Mouse (Mus musculus) layer of hippocampus, postnatal 14 days (tissue): Measurements from ENCODE around the gene Ddc. TPM values are rescaled to one million over a fixed set of nuclear protein-coding genes. Genes with fewer than 3 reads are reported as not detected.
A peak's percentile ranks its signal among the peaks of the same experiment; 100 is the strongest.

Experiments
- DNase-seq, 2 experiments: peaks; one replicate each; pipeline ENCODE4 v3.0.0; 2021 to 2022; ENCODE audit warnings: low spot score in 2 of 2, mixed read lengths in 1 of 2
- total RNA-seq, 2 experiments: library from RNA; stranded (reverse); gene quantifications; 2 replicates each; pipeline ENCODE4 v1.2.3; 2021

Ddc gene
- total RNA-seq, 2 experiments from 2014 or later: 11.9 to 15.0 TPM

DNA sequence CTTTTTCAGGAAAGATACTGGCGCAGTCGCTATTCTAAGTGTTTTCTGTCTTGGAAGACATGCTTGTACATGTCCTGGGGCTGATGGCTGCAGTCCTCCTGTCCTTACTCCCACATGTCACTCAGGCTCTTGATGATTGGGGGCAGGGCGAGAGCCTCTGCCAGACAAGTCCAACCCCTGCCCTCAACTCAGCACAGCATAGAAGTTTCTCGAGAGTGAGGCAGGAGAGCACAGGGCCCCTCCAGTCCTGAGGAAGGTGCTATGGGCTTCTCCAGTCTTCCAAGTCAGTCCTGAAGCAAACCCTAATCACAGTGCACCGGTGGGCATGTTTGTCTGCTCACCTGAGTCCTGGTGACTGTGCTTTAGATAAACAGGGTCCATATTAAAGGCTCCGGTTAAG, 69.2 kb downstream of the Ddc start:
- no peak for DNase-seq

DNA sequence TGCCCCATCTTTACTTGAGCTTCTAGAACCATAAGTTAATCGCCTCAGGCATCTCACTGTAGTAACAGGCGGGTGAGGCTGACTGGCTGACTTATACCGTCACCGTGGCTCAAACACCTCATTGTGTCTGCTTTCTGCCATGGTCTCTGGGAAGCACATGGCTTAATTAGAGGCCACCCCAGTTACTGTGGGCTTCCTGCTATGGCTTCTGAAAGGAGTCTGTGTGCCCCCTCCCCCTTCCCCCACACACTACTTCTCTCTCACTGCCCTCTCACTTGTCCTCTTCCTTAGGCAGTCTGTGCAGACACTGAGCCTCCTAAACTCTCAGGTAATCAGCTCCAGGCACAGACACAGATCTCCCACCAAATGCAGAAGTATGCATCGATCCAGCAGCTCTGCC, 69.7 kb downstream of the Ddc start:
- no peak for DNase-seq

DNA sequence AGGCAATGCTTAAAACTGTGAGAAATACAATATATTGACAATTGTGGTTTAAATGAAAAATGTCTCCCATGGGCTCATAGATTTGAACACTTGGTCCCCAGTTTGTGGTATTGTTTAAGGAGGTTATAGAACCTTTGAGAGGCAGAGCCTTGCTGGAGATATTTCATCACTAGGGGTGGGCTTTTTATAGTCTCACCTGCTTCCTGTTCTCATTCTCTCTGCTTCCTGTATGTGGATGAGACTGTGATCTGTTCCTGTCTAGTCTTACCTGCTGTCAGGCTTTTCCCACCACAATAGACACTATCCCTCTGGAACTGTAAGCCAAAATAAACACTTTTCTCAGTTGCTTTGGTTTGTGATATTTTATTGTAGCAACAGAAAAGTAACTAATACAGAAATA, 71.5 kb downstream of the Ddc start:
- DNase-seq: no peak

DNA sequence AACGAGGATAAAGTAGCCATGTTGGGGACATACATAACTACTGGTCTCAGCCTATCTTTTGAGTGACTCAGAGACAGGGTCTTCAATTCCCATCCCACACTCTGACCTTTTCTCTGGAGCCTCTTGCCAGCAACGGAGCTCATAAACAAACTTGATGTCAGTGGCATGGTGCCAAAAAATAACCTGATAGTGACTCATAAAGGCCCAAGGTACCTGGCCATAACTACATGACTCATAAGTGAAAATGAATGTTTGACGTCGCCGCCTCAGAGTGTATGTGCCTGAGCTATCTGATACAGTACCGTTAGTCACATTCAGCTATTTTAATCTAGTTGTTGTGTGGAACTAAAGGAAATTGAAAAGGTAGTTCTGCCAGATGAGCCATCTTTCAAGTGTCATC, 72.3 kb downstream of the Ddc start:
- DNase-seq: no peak

DNA sequence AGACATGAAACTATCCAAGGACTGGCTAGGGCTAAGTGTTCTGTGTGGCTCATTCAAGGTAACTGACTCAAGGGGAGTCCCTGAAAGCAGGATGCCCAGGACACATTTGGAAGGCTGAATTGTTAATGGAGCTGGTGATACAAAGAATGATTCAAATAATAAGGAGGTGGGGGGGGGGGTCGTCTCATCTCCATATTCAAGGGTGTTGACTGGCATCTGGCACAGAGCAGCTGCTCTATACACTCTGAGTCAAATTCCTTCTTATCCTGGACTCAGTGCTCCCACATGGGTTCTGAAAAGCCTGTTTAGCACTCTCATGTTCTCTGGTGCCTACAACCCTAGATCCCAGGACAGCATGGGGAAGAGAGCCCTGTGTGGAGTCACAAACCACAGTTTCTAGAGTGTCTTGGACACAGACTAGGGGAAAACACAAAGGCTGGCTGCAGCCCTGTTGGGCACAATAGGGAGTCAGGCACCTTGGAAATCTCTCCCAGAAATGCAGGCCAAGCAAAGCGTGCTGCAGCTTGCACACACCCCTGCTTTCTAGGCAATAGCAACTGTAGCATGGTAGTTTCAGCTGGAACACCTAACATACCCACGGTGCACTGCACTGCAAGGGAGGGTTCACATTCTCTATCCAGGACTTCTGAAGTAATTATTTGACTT, 72.8 kb downstream of the Ddc start:
- no peak for DNase-seq

DNA sequence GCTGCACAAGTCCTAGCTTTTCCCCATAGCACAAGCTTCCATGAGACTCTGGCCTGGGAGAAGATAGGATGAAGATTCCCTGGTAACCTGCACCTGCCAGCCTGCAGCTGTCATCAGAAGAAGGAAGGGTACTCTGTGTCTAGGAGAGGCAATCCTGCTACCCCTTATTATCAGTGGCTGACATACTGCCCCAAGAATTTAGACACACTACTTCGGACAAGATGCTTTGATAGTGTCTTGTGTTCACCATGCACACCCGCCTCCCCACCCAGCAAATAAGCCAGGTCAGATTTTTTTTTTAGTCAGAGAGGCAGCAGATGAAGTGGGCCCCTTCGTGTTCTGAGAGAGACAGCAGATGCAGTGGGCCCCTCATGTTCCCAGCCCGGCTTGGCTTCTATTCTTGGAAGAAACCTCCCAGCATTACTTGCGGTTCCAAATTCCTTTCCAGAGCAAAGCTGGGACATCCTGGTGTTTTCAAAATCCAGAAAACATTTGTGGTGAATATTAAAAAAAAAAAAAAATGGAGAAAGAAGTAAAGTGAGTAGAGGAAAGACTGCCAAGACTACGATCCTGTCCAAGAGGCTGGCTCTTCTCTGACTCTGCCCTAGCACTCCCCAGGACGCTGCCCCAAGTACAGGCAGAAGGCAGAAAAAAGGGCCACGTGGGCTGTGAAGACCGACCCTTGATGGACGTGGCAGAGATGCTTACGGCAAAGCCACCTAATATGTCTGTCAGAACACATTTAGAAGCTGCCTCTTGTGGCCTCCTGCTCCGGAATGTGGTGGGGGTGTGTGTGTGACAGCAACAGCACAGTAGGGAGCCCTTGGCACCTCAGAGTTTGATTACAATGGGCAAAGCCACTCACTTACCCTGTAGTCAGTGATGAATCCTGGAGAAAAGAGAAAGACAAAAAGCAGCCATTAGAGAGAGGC, 73.7 kb downstream of the Ddc start:
- DNase-seq: peak in 1 of 2 experiments; percentile 22

DNA sequence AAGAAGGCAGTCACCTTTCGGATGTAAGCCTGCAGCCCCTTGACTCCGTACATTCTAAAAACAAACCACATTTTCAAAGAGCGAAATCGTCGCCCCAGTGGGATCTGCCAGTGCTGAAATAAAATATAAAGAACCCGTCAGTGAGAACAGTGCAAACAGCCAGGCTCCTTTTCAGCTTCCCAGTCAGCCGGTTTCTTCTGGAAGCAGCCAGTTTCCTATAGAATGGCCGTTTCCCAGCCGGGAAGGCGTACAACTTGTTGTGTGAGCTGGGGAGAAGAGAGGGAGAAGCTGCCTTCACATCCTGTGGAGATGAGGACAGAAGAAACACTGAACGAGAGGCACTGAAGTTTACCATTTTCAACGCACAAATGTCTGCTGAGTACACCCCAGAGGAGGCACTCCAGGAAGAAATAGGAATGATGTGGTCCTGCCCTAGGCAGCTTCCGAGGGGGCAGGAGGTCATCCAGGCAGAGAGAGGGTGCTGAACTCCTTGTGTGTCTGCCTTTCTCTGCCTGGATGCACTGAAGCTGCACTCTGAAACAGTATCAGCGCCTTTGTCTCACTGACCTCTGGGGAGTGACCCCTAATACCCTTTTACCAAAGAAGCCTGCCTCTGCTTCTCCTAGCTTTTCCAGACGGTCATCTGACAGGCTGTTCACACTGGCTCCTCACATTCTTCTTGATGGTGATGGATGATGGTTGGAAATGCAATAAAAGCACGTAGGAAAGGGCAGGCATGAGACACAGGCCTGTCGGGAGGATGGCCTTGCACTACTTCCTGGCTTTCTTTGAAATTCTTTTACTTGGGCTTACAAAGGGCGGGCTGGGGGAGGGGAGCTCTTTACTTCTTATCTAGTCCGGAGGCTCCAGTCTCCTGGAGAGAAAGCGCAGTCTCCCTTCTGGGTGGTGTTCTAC, 75.5 kb downstream of the Ddc start:
- DNase-seq: no peak

DNA sequence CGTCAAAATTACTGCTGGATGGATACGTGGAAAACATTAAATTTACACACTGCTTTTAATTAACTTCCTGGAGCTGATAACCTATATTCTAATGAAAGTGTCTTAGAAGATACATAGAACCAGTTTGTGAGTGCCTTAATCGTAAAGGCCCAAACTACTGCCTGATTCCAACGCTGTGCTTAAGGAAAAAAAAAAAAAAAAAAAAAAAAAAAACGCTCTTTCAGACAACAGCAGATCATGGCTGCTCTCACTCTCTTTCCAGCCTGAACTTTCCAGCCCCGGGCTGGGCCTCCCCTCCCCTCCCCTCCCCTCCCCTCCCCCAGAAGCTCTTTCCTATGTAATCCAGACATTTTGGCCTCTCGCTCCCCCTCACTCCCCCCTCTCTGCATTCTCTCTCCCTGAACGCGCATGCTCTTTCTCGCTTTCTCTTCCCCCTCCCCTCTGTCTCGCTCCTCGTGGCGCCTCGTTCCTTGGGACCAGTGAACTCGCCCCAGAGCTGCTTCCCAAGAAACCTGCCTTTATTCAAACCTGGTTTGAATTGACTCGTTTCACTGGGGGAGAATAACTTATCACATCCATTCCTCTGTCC, 76.5 kb downstream of the Ddc start:
- DNase-seq: peak in 1 of 2 experiments; percentile 25

DNA sequence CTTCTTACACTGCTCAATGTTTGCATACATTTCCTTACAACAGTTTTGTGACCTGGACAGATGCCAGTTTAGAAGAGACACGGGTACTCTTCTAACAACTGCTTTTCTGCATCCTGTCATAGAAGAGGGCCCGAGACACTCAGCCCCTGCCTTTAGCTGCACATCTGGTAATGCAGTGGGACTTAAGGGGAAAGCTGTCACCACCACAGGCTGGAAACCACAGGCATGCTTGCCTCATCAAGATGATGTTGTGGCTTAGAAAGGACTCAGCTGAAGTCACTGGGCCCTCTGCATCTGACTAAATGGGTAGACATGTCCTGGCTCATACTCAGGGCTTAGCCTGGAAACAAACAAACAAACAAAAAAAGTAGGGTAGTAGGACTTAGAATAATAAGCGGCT, 77.2 kb downstream of the Ddc start:
- DNase-seq: no peak

DNA sequence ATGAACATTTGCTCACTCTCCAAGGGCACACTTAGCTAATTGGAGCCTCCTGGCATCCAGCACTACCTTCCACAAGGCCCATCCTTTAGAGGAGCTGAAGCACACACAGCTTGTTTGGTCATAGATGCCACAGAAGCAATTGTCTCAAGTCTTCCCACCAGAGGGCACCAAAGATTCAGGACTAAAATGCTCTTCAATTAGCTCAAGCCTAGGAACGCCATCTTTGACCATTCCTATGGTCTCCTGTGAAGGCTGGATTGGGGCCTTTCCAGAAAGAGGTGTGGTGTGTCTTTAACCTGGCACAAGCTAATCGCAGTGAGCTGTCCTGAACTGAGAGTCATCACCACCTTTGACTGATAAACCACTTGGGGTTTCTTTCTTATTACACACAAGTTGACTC, 77.7 kb downstream of the Ddc start:
- peak; percentile 72 to 89 for DNase-seq

DNA sequence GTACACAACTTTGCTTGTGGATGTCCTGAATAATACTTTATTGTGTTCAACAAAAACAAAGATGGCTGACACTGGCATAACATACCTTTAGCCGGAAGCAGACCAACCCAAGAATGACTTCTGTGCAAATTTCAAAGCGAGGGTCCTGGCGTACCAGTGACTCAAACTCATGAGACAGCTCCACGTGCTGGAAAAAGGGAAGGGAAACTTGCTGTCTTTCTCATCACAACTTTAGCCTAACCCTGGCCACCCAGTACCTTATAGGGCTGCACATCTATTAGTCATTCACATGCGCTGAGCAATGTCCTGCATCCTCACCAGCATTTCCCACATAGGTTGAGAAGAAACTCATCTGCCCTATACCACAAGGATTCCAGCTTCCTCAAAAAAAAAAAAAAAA, 78.7 kb downstream of the Ddc start:
- DNase-seq: no peak

DNA sequence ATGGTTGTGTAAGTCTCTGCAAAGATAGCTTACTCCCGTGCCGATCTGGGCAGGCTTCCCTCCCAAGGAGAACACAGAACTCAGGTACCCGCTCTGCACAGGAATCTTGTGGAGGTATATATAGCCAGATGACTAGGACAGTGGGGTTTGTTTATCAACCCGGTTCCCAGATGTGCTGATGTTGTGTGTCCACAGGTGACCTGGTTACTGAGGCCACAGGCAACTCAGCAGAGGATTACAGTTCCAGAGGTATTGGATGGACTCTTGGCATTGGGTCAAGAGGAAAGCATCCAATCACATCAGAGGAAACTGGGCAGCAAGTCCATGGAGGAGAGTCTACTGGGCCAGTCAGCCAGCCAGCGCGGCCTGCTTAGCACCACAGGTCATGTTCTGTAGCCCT, 79.1 kb downstream of the Ddc start:
- DNase-seq: no peak

DNA sequence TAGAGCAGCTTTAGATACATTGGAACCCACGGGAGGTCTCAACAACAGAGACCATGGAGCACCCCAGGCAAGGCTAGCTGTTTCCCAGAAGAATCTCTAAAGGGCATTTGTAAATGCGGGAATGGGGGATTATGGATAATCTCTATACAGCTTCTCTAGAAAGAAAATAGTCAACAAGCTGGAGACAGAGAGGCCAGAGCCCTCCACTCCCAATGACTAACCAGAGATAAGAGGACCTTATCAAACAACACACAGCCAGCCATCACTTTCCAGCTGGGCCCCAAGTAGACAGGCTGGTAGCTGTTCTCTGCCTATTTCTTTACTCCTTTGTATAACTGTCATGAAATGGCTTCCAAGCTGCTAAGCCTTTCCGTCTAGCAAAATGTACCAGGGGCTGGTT, 82.2 kb downstream of the Ddc start:
- DNase-seq: no peak

DNA sequence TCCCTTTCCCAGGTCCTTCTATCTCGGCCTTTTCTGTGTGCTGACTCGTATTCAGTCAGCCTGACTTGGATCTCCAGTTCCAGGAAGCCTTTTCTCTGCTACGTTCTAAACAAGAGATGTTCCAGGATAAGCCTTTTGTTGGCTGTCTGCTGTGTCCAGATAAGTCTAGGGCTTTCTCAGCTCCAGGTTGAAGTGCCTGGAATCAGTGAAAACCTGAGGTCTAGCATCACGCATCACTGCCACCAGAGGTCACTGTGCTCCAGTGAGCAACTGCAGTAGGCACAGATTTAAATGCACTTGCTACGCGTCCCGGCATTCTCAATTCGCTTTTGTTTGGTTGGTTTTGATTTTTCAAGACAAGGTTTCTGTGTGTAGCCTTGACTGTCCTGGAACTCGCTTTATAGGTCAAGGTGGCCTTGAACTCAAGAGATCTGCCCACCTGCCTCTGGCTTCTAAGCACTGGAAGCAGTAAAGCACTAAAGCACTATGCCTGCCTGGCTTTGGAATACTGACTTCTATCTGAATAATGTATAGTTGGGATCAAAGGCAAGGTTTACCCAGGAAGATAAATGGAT, 86.0 kb downstream of the Ddc start:
- peak; percentile 63 to 71 for DNase-seq

DNA sequence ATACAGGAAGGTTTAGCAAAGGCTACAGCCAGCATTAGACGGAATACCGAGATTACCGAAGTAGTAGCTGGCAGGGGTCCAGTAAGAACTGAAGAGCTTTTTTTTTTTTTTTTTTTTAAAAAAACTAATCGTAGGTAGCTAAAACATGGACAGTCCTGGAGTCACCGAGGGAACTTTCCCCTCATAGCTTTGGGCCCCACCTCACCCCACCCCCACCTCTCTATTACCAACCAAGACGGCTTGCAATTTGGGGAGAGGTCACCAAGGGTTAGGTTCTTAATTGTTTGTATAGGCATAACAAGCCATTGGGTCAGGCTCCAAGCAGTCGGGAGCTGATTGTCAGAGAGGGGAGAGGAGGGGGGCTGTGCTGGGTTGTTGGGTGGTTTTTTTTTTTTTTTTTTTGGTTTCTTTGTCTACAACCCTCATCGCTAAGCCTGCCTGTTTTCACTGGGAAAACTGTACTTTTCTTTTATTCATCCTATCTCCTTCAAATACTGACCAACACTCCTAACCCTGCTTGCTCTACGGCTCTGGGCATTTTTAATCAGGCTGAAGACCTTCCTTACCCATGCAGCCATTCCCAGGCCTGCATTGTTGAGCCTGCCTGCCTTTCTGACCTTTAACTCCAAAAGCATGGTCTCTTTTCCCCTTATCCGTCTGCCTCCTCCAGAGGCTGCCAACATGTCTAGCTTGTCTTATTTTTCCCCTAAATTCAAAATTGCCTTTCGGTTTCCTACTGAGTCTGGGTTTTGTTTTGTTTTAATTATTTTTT, 88.4 kb downstream of the Ddc start:
- no peak for DNase-seq

DNA sequence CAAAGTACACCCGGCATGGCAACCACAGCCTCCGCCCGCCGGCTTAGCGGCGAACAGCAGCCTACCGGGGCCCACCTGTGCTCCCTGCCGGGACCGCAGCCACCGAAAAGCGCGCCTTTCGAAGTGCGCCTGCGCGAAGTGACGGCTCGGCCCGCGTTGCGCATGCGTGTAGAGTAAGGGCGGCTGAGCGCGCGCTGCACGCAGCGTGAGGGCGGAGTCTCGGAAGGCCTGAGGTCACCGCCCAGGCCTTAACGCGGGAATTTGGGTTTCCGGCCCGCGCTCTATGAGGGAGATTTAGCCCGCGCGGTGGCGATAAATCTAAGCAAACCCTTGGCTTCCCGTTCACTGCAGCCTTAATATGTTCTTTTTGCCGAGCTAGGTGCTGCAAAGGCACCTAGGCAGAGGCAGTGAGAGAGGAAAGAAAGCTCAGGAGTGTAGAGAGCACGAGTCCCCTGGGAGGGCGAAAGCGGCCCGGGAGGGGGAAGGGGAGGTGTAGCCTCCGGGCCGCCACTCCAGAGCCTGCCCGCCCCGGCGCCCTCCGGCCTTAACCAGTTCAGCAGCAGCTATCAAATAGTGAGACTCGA, 89.0 kb downstream of the Ddc start, which contains the start of gene Fignl1:
Gene Fignl1 (minus strand): TSS at position 143 of the 584 bp plus-strand sequence.
- DNase-seq: peak; percentile 96

DNA sequence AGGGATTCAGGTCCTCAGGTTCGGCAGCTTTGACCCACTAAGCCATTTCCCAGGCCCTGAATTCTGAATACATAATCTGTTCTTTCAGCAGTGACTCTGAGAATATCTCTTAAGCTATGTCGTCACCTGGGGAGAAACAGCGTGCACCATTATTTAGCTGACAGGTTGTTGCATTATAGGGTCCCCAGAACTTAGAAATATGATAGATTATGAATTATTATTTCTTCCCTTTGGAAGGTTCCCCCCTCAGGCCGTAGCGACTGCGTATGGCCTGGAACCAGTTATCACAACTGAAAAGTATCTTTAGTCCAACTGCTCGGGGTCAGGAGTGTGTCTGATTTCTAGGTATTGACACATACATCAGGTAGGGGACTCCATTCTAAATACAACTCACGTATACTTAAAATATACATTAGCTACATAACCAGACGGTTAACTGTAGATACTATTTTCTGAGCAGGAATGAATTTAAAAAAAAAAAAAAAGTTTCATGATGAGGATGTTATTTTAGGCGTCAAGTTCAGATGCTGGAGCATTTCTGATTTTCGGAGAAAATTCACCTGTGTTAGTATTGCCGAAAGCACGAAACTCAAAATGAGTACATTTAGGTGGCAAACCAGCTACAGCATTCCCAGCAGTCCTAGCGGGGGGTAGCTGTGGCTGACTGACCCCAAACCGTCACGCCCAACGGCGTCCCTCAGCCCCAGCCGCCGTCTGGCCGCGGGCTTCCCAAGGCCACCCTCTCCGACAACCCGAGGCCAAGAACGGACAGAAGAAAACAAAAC, 89.7 kb downstream of the Ddc start:
- no peak for DNase-seq

DNA sequence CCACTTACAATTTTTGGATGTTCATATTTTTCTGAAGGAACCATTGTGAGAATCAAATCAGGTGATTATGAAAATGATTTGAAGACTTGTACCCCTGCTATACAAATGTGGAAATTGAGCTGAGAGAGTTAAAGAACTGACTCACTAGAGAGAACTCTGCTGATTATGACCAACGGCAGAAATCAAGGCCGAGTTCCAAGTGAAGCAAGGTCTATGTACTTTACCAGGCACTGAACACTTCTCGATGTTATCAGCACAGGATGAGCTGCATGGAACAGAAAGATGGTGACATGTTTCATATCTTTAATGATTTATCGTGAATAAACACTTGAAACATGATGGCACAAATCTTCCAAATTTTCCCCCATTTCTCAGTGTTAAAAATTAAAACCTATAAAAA, 92.0 kb downstream of the Ddc start:
- no peak for DNase-seq

DNA sequence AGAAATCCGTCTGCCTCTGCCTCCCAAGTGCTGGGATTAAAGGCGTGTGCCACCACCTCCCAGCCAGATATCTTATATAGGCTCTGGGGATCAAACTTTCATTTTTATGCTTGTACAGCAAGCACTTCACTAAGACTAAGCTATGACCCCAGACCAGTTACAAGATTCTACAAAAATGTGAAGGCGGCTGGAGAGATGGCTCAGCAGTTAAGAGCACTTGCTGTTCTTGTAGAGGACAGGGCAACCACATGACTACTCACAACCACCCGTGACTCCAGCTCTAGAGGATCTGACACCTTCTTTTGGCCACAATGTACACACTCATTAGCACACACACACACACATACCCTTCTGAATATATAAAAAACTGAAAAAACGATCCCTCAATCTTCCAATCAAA, 93.5 kb downstream of the Ddc start:
- DNase-seq: no peak
